Mouse (Mus musculus) midbrain, embryonic 16.5 days (tissue): ENCODE measurements at regions not wholly inside any gene's neighbourhood (a gene's known extent, or its start where the extent isn't known, plus 50 kb on each side); places are given as distances from the start of the nearest gene placed in this dataset.

Experiments
- ATAC-seq: fragments of 200-750 bp; cut with Nextera tagmentation; 2 replicates; pipeline ENCODE4 v1.8.0; 2017; ENCODE audit warnings: moderate TSS enrichment
- H3K27ac ChIP-seq: fragments of 300-500 bp; sonication (generic); 2 replicates; pipeline ENCODE4 v1.5.1; 2014; ENCODE audit warnings: mild to moderate bottlenecking, low read length, mixed read lengths
- H3K27me3 ChIP-seq: fragments of 300-500 bp; sonication (generic); 2 replicates; pipeline ENCODE4 v1.6.1; 2014; ENCODE audit warnings: low read depth, low read length, mixed read lengths; ENCODE audit not compliant: control insufficient read depth, insufficient read depth
- H3K36me3 ChIP-seq: fragments of 300-500 bp; sonication (generic); 2 replicates; pipeline ENCODE4 v1.6.1; 2014; ENCODE audit warnings: mild to moderate bottlenecking, low read length, moderate library complexity, mixed read lengths; ENCODE audit not compliant: control insufficient read depth, insufficient read depth
- H3K4me1 ChIP-seq: fragments of 300-500 bp; sonication (generic); 2 replicates; pipeline ENCODE4 v1.6.1; 2014; ENCODE audit warnings: mild to moderate bottlenecking, low read length, mixed read lengths; ENCODE audit not compliant: control insufficient read depth, insufficient read depth
- H3K4me2 ChIP-seq: fragments of 300-500 bp; sonication (generic); 2 replicates; pipeline ENCODE4 v1.6.1; 2014; ENCODE audit warnings: mild to moderate bottlenecking, low read length, mixed read lengths
- H3K4me3 ChIP-seq: fragments of 300-500 bp; sonication (generic); 2 replicates; pipeline ENCODE4 v1.5.1; 2014; ENCODE audit warnings: low read depth, mild to moderate bottlenecking, low read length, moderate library complexity, mixed read lengths
- H3K9ac ChIP-seq: fragments of 300-500 bp; sonication (generic); 2 replicates; pipeline ENCODE4 v1.6.1; 2014; ENCODE audit warnings: low read depth, low read length, mixed read lengths
- H3K9me3 ChIP-seq: fragments of 300-500 bp; sonication (generic); replicated peaks from 2 replicates; pipeline ENCODE4 v1.6.1; 2014; ENCODE audit warnings: mild to moderate bottlenecking, low read length, mixed read lengths; ENCODE audit not compliant: control insufficient read depth, poor library complexity, severe bottlenecking
- WGBS: fragments of 180-500 bp; shearing (Covaris S2); extraction: QIAGEN DNeasy Blood & Tissue Kit; methylation state at CpG from one replicate; pipeline ENCODE4 v1.1.7; 2014; 5-methylcytosine and 5-hydroxymethylcytosine counted together

- peak overlapping the region; percentile 44 for H3K27ac ChIP-seq
- ATAC-seq = no peak
Observed at GRCm38 (mm10) chr11:112859309-112859708, 77.3 kb downstream of the Sox9 start.

GRCm38 (mm10) chr11:112860797-112861196, 78.8 kb downstream of the Sox9 start:
- ATAC-seq = peak; percentile 71
- Histone ChIP-seq H3K4me3 (no peak overlapping the region), H3K4me1 (peaks cover 6% of the 10 kb centered on the region; the same call in 1 of the 2 replicates), H3K9ac (no peak overlapping the region), H3K27me3 (no peaks in the 10 kb centered on the region), H3K36me3 (no peaks in the 10 kb centered on the region), H3K4me2 (no peak overlapping the region), H3K9me3 (peaks cover 4% of the 10 kb centered on the region), H3K27ac (peak overlapping the region; percentile 30; the same call in 1 of the 2 replicates)
- WGBS = 3% methylated on average over 11 of the region's 11 CpGs

More at GRCm38 (mm10) chr11:112859309-112859708, 77.3 kb downstream of the Sox9 start:
- H3K9me3 ChIP-seq = peaks cover 4% of the 10 kb centered on the region
- no peak overlapping the region for H3K4me3 ChIP-seq
- no peaks in the 10 kb centered on the region for H3K27me3 ChIP-seq
- 58% methylated on average over 7 of the region's 7 CpGs for WGBS
- H3K4me2 ChIP-seq = no peak overlapping the region
- H3K9ac ChIP-seq = no peak overlapping the region
- H3K36me3 ChIP-seq = no peaks in the 10 kb centered on the region
- peaks cover 6% of the 10 kb centered on the region; the same call in 1 of the 2 replicates for H3K4me1 ChIP-seq

GRCm38 (mm10) chr11:112861233-112861632, 79.2 kb downstream of the Sox9 start:
- WGBS = 45% methylated on average over 5 of the region's 5 CpGs
- H3K27ac ChIP-seq = peak overlapping the region; percentile 30; the same call in 1 of the 2 replicates
- no peak overlapping the region for H3K9ac ChIP-seq
- ATAC-seq = no peak
- H3K9me3 ChIP-seq = peaks cover 4% of the 10 kb centered on the region
- H3K4me1 ChIP-seq = peaks cover 6% of the 10 kb centered on the region; the same call in 1 of the 2 replicates
- no peak overlapping the region for H3K4me3 ChIP-seq
- no peak overlapping the region for H3K4me2 ChIP-seq
- H3K36me3 ChIP-seq = no peaks in the 10 kb centered on the region
- H3K27me3 ChIP-seq = no peaks in the 10 kb centered on the region

- Histone ChIP-seq H3K4me3 (no peak overlapping the region), H3K27me3 (no peaks in the 10 kb centered on the region), H3K9me3 (no peaks in the 10 kb centered on the region), H3K4me1 (peaks cover 19% of the 10 kb centered on the region), H3K9ac (no peak overlapping the region), H3K36me3 (no peaks in the 10 kb centered on the region), H3K4me2 (no peak overlapping the region), H3K27ac (no peak overlapping the region)
- ATAC-seq = no peak
- WGBS = 87% methylated on average over 9 of the region's 9 CpGs
Observed at GRCm38 (mm10) chr11:112865836-112866235, 83.8 kb downstream of the Sox9 start.

- H3K27me3 ChIP-seq = no peaks in the 10 kb centered on the region
- H3K36me3 ChIP-seq = no peaks in the 10 kb centered on the region
- H3K4me3 ChIP-seq = no peak overlapping the region
- 10% methylated on average over 5 of the region's 5 CpGs for WGBS
- peak overlapping the region; percentile 51 for H3K4me2 ChIP-seq
- no peak for ATAC-seq
- H3K9ac ChIP-seq = peak overlapping the region; percentile 47; the same call in 1 of the 2 replicates
- peak overlapping the region; percentile 75 for H3K27ac ChIP-seq
- H3K4me1 ChIP-seq = peaks cover 27% of the 10 kb centered on the region
- no peaks in the 10 kb centered on the region for H3K9me3 ChIP-seq
Observed at GRCm38 (mm10) chr11:112869571-112869970, 87.5 kb downstream of the Sox9 start.

- Histone ChIP-seq H3K27me3 (no peaks in the 10 kb centered on the region), H3K4me2 (peak overlapping the region; percentile 51), H3K36me3 (no peaks in the 10 kb centered on the region), H3K4me3 (peak overlapping the region; percentile 19), H3K9me3 (no peaks in the 10 kb centered on the region), H3K4me1 (peaks cover 27% of the 10 kb centered on the region), H3K27ac (peak overlapping the region; percentile 75), H3K9ac (peak overlapping the region; percentile 47; the same call in 1 of the 2 replicates)
- WGBS = under 1% methylated on average over 17 of the region's 17 CpGs
- ATAC-seq = peak; percentile 95
Observed at GRCm38 (mm10) chr11:112870201-112871035, 88.4 kb downstream of the Sox9 start.

GRCm38 (mm10) chr11:112872677-112873367, 90.8 kb downstream of the Sox9 start:
- no peak for ATAC-seq
- H3K4me2 ChIP-seq = no peak overlapping the region
- H3K4me3 ChIP-seq = no peak overlapping the region
- H3K9ac ChIP-seq = no peak overlapping the region
- H3K9me3 ChIP-seq = no peaks in the 10 kb centered on the region
- no peaks in the 10 kb centered on the region for H3K36me3 ChIP-seq
- peaks cover 27% of the 10 kb centered on the region for H3K4me1 ChIP-seq
- WGBS = 30% methylated on average over 11 of the region's 11 CpGs
- H3K27ac ChIP-seq = peak overlapping the region; percentile 67; the same call in 1 of the 2 replicates
- no peaks in the 10 kb centered on the region for H3K27me3 ChIP-seq

GRCm38 (mm10) chr11:112874239-112874638, 92.2 kb downstream of the Sox9 start:
- H3K4me2 ChIP-seq = no peak overlapping the region
- no peaks in the 10 kb centered on the region for H3K9me3 ChIP-seq
- no peaks in the 10 kb centered on the region for H3K27me3 ChIP-seq
- no peak overlapping the region for H3K27ac ChIP-seq
- no peak for ATAC-seq
- no peak overlapping the region for H3K4me3 ChIP-seq
- H3K9ac ChIP-seq = no peak overlapping the region
- WGBS = 90% methylated on average over 11 of the region's 11 CpGs
- H3K36me3 ChIP-seq = no peaks in the 10 kb centered on the region
- peaks cover 27% of the 10 kb centered on the region for H3K4me1 ChIP-seq

GRCm38 (mm10) chr11:112876226-112876625, 94.2 kb downstream of the Sox9 start:
- H3K36me3 ChIP-seq = no peaks in the 10 kb centered on the region
- H3K4me2 ChIP-seq = no peak overlapping the region
- peaks cover 12% of the 10 kb centered on the region for H3K4me1 ChIP-seq
- no peak overlapping the region for H3K9ac ChIP-seq
- no peak overlapping the region for H3K4me3 ChIP-seq
- no peak overlapping the region for H3K27ac ChIP-seq
- ATAC-seq = no peak
- no peaks in the 10 kb centered on the region for H3K27me3 ChIP-seq
- H3K9me3 ChIP-seq = no peaks in the 10 kb centered on the region
- WGBS = 40% methylated on average over 8 of the region's 8 CpGs
